Mouse (Mus musculus) adrenal gland, adult 18-20 months (tissue): ENCODE data around the gene Eapp. TPM values are rescaled to one million over a fixed set of nuclear protein-coding genes. Genes with fewer than 3 reads are reported as not detected.
A peak's percentile ranks its signal among the peaks of the same experiment; 100 is the strongest.
"Not testable (repeated sequence)": the region's sequence is repeated elsewhere in the genome, so short reads cannot be mapped to it uniquely, and the experiment has no call there.

Experiments
- DNase-seq, 2 experiments: peaks; one replicate each; pipeline ENCODE4 v3.0.0; 2021 to 2022; ENCODE audit warnings: low spot score in 2 of 2
- total RNA-seq, 2 experiments: library from RNA; stranded (reverse); gene quantifications; 1 replicate in 1 of 2; 2 replicates in 1 of 2; pipeline ENCODE4 v1.2.3; 2021

Eapp gene
- total RNA-seq, 2 experiments from 2014 or later: 36.9 to 40.1 TPM

- no peak for DNase-seq
Measured at GRCm38 (mm10) chr12:54689082-54689481, 6.6 kb downstream of the Eapp start.

- DNase-seq: no peak
Measured at GRCm38 (mm10) chr12:54683182-54683581, 12.5 kb downstream of the Eapp start.

- DNase-seq: no peak
Measured at GRCm38 (mm10) chr12:54676709-54677108, 19.0 kb downstream of the Eapp start.

- DNase-seq: no peak
Measured at GRCm38 (mm10) chr12:54675396-54675795, 20.3 kb downstream of the Eapp start.

- no peak for DNase-seq
Measured at GRCm38 (mm10) chr12:54671262-54671661, 24.4 kb downstream of the Eapp start.

- DNase-seq: no peak
Measured at GRCm38 (mm10) chr12:54668141-54668540, 27.6 kb downstream of the Eapp start.

GRCm38 (mm10) chr12:54665526-54665925, 30.2 kb downstream of the Eapp start:
- no peak for DNase-seq

- not testable (repeated sequence) for DNase-seq
Measured at GRCm38 (mm10) chr12:54661470-54661869, 34.2 kb downstream of the Eapp start.

- DNase-seq: no peak
Measured at GRCm38 (mm10) chr12:54659901-54660300, 35.8 kb downstream of the Eapp start.

- DNase-seq: no peak
Measured at GRCm38 (mm10) chr12:54658425-54659092, 37.1 kb downstream of the Eapp start.

GRCm38 (mm10) chr12:54657951-54658350, 37.7 kb downstream of the Eapp start:
- no peak for DNase-seq

- DNase-seq: no peak
Measured at GRCm38 (mm10) chr12:54657226-54657625, 38.5 kb downstream of the Eapp start.

- peak; percentile 94 to 95 for DNase-seq
Measured at GRCm38 (mm10) chr12:54656396-54657171, 39.1 kb downstream of the Eapp start, which contains the start of gene Sptssa. Gene Sptssa, minus strand, starts transcription at chr12:54656573.

GRCm38 (mm10) chr12:54656039-54656395, 39.7 kb downstream of the Eapp start:
- no peak for DNase-seq

GRCm38 (mm10) chr12:54655292-54656038, 40.2 kb downstream of the Eapp start:
- no peak for DNase-seq

GRCm38 (mm10) chr12:54654741-54655140, 41.0 kb downstream of the Eapp start:
- DNase-seq: no peak

- no peak for DNase-seq
Measured at GRCm38 (mm10) chr12:54654141-54654540, 41.6 kb downstream of the Eapp start.

- no peak for DNase-seq
Measured at GRCm38 (mm10) chr12:54652346-54652745, 43.4 kb downstream of the Eapp start.

GRCm38 (mm10) chr12:54651820-54652219, 43.9 kb downstream of the Eapp start:
- DNase-seq: no peak

- no peak for DNase-seq
Measured at GRCm38 (mm10) chr12:54651158-54651557, 44.5 kb downstream of the Eapp start.

- DNase-seq: no peak
Measured at GRCm38 (mm10) chr12:54644947-54645346, 50.8 kb downstream of the Eapp start.
